Mouse (Mus musculus): ENCODE results near the gene Tff1.

Tff1 gene

GRCm38 (mm10) chr17:31165127-31165526 is at the start of gene Tff1:
Gene Tff1 (minus strand): TSS chr17:31165277.
- no peak for DNase-seq

DNA sequence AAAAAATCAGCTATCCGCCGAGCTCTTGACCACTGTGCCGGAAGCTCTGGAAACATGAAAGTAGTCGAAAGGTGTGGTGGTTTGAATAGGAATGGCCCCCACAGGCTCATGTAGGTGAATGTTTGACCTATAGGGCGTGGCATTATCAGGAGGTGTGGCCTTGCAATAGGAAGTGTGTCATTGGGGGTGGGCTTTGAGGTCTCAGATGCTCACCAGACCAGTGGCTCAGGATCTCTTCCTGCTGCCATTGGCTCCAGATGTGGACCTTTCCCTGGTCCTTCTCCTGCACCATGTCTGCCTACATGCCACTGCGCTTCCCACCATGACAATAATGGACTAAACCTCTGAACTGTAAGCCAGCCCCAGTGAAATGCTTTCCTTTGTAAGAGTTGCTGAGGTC is 46.8 kb upstream of the Tff1 start:
- no peak for DNase-seq

- DNase-seq: no peak
These were observed 45.2 kb upstream of the Tff1 start for GRCm38 (mm10) chr17:31210299-31210698.

GRCm38 (mm10) chr17:31209376-31209930 is 44.4 kb upstream of the Tff1 start:
- DNase-seq: no peak

- no peak for DNase-seq
These were observed 43.6 kb upstream of the Tff1 start for GRCm38 (mm10) chr17:31208654-31209053.

GRCm38 (mm10) chr17:31207771-31208334 is 42.8 kb upstream of the Tff1 start, which contains the start of gene Ubash3a:
Gene Ubash3a (plus strand): TSS chr17:31207873.
- DNase-seq: no peak

GRCm38 (mm10) chr17:31198877-31199276 is 33.8 kb upstream of the Tff1 start, which contains the start of gene Tmprss3:
Gene Tmprss3 (minus strand): TSS chr17:31198977.
- DNase-seq: no peak

DNA sequence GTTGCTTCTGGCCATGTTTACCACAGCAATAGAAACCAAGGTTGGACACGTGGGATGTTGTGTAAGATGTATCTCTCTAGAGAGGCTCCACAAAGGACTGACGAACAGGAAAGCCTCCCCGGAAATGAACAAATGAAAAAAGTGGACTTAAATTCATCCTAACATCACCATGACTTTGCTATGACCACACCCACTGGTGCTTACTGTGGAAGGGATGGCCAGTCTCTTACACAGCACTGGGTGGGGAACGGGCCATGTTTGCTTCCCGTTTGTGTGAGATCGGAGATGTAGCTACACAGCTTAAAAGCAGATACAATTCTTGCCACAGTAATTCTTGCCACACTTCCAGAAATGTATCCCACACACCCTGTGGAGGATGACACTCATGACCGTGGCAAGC is 31.2 kb upstream of the Tff1 start:
- DNase-seq: no peak

GRCm38 (mm10) chr17:31195207-31195606 is 30.1 kb upstream of the Tff1 start:
- DNase-seq: no peak

GRCm38 (mm10) chr17:31193360-31193759 is 28.3 kb upstream of the Tff1 start:
- no peak for DNase-seq

DNA sequence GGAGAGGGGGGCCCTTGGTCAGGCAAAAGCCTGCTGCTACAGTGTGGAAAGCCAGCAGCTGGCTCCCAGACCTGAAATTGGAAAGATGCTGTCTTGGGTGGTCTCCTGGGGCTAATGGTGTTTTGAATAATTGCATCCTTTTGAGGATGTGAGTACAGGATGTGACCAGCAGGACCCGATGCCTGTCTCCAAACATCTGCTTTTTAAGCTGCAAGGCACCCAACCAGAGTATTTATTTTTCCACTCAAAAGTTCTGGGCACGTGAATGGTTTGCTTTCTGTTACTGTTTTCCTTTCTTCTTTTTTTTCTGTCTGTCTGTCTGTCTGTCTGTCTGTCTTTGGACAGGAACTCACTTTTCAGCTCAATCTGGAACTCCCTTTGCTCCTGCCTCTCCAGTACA is 27.6 kb upstream of the Tff1 start:
- no peak for DNase-seq

DNA sequence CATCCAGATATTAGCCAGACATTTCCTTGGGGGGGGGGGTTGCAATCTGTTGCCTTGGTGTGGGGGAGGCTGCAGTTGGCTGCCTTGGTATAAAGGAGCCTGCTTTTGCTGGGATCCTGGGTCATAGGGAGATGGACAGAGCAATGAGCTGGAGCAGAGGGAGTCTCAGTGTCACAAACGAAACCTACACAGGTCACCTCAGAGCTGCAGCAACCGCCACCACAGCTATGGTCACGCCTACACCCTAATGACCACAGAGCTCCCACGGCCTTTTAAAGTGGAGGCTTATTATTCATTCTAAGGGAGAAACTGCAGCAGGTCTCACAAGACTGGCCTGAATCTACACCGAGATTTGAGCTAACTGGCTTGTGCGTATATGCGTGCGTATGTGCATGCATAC is 26.7 kb upstream of the Tff1 start:
- DNase-seq: no peak

- peak; percentile 60 for DNase-seq
These were observed 22.3 kb upstream of the Tff1 start for GRCm38 (mm10) chr17:31187370-31187769.

DNA sequence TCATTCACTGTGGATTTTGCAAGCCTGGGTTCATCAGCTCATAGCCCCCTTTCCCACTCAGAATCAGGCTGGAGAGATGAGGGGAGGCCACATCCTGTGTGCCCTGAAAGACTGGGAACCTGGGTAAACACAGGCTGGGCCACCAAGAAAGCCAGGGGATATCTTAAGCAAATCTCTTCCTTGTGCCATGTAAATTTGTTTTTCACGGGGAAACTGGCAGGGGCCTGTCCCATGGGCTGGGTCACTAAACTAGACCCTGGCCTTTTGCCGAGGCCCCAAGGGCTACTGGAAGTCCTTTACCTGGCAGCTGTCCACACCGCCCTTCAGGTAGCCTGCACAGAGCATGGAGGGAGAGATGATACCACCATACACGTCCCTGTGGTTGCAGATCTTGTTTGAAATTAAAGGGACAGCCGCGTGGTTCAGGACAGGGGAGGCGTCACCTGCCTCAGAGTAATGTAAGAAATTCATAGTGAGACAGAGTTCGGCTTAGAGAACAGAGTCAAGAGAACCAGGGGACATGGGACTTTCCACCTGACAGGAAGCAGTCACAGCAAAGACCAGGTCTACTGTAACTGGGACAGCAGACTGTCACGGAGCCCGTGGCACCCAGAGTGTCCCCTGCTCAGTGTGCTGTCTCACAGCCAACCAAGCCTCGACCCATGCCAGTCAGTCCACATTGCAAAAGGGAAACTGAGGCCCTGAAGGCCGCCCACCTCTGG is 19.4 kb upstream of the Tff1 start:
- DNase-seq: no peak

DNA sequence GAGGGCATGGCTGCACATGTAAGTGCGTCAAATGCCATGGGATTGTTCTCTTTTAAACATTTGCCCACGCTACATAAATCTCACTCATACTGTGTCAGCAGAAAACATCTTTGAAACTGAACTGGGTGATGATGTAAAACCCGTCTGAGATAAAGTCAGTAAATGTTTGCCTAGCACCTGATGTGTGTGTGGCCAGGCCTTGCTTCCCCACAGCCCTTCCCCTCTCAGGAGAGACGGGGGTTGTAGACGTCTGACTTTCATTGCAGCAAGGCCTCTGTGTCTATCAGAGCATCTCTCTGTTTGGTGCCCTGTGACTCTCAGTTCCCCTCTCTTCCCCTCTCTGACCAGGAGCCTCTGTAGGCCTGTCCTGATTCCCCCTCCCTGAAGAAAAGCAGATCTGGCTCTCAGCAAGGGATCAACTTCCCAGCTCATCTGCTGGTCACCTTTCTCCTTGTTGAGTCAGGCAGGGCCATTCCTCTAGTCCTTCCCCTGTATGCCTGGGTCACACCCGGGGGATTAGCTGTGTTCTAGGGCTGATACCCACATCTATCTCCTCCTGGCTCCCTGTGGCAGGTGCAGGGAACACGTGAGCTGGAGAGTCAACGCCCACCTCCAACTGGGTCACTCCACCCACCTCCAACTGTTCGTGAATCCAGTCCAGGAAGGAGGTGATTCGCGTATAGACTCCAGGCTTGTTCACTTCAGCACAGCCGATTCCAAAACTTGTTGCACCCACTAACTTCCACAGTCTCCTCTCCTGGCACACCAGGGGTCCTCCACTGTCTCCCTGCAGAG is 18.3 kb upstream of the Tff1 start:
- DNase-seq: peak; percentile 59

DNA sequence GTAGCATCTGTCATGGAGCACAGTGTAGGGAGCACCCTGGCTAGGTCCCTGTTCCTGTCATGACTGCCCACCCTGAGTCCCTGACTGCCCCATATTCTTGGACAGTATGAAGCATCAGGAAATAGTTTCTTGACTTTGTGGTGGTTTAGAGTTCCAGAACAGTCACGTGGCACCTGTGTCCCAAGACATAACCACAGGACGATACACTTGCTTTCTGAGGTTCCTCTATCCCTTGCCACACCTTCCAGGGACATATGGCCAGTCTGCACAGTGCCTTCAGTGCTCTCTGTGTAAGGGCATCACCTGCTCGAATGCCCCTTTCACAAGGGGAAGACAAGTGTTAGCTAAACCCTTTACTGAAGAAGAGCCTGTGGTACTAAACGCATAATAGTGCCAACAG is 16.4 kb upstream of the Tff1 start:
- DNase-seq: no peak

GRCm38 (mm10) chr17:31176321-31176720 is 11.2 kb upstream of the Tff1 start:
- no peak for DNase-seq

- no peak for DNase-seq
These were observed 4.7 kb upstream of the Tff1 start for GRCm38 (mm10) chr17:31169796-31170195.

GRCm38 (mm10) chr17:31163821-31164220 is 1.3 kb downstream of the Tff1 start:
- DNase-seq: no peak

DNA sequence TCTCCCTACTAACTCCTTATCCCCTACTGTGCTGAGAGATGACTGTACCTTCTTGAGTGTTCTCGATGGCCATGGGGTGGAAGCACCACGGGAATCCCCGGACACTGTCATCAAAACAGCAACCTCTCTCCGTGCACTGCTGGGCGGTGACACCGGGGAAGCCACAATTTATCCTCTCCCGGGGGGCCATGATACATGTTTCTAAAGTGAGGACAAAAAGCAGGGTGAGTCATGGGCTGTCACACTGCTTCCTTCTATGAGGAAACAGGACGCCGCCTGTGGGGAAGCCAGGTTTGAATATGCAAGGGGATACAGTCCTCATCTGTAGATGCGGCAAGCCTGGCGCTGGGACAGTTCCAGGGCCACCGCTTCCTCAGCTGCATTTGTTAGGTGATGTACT is 2.5 kb downstream of the Tff1 start:
- DNase-seq: no peak

DNA sequence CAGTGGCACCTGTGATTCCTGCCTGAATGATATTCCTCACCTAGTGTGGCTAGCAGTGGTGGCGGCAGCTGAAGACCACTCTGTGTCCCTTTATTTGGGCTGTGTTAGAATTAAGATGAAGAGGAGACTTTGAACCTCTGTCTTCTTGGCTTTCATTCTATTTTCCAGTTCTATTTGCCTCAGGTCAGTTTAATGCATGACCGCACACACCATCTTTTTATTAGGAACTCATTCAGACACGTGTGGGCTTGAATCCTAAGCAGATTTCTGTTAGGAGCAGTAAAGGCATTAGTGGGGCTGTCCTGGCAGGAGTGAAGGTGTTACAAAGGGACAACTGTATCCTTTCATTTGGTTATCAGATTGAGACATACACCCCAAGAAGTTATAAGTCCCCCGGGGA is 4.8 kb downstream of the Tff1 start:
- DNase-seq: no peak

- no peak for DNase-seq
These were observed 7.2 kb downstream of the Tff1 start for GRCm38 (mm10) chr17:31157921-31158320.

- no peak for DNase-seq
These were observed 11.3 kb downstream of the Tff1 start for GRCm38 (mm10) chr17:31153785-31154184.

All from layer of hippocampus, adult 9-11 months (tissue).